Mouse (Mus musculus): ENCODE data around the gene Trim28.

The Trim28 gene

GRCm38 (mm10) chr7:12998851-12999250 lies at the start of gene Trim28:
Gene Trim28, plus strand, starts transcription at chr7:12999114.
- no peak for DNase-seq (ENCODE audit: low read depth, low spot score)

GRCm38 (mm10) chr7:12949872-12950229 lies 49.1 kb upstream of the Trim28 start:
- no peak for DNase-seq (ENCODE audit: low read depth, low spot score)

- no peak for DNase-seq (ENCODE audit: low read depth, low spot score)
These were observed 44.0 kb upstream of the Trim28 start for GRCm38 (mm10) chr7:12954896-12955295.

- DNase-seq (ENCODE audit: low read depth, low spot score): no peak
These were observed 41.4 kb upstream of the Trim28 start for GRCm38 (mm10) chr7:12957511-12957910.

- no peak for DNase-seq (ENCODE audit: low read depth, low spot score)
These were observed 40.0 kb upstream of the Trim28 start for GRCm38 (mm10) chr7:12958948-12959347.

- DNase-seq (ENCODE audit: low read depth, low spot score): peak; percentile 76
These were observed 39.2 kb upstream of the Trim28 start for GRCm38 (mm10) chr7:12959718-12960117.

- DNase-seq (ENCODE audit: low read depth, low spot score): peak; percentile 89
These were observed 37.3 kb upstream of the Trim28 start for GRCm38 (mm10) chr7:12961511-12962141.

GRCm38 (mm10) chr7:12965678-12966091 lies 33.2 kb upstream of the Trim28 start, which contains the start of gene Zfp324:
Gene Zfp324, plus strand, starts transcription at chr7:12965838.
- DNase-seq (ENCODE audit: low read depth, low spot score): peak; percentile 94

- peak; percentile 68 for DNase-seq (ENCODE audit: low read depth, low spot score)
These were observed 32.6 kb upstream of the Trim28 start for GRCm38 (mm10) chr7:12966104-12966845.

- DNase-seq (ENCODE audit: low read depth, low spot score): peak; percentile 63
These were observed 28.0 kb upstream of the Trim28 start for GRCm38 (mm10) chr7:12970906-12971305.

GRCm38 (mm10) chr7:12977682-12978389 lies 21.1 kb upstream of the Trim28 start, which contains the start of gene Zfp446:
Gene Zfp446, plus strand, starts transcription at chr7:12977848.
- DNase-seq (ENCODE audit: low read depth, low spot score): peak; percentile 99

GRCm38 (mm10) chr7:12978931-12979722 lies 19.8 kb upstream of the Trim28 start:
- no peak for DNase-seq (ENCODE audit: low read depth, low spot score)

- DNase-seq (ENCODE audit: low read depth, low spot score): peak; percentile 64
These were observed 19.1 kb upstream of the Trim28 start for GRCm38 (mm10) chr7:12979776-12980175.

- DNase-seq (ENCODE audit: low read depth, low spot score): peak; percentile 56
These were observed 18.6 kb upstream of the Trim28 start for GRCm38 (mm10) chr7:12980291-12980690.

- DNase-seq (ENCODE audit: low read depth, low spot score): no peak
These were observed 13.2 kb upstream of the Trim28 start for GRCm38 (mm10) chr7:12985724-12986123.

GRCm38 (mm10) chr7:12986906-12987305 lies 12.0 kb upstream of the Trim28 start:
- DNase-seq (ENCODE audit: low read depth, low spot score): peak; percentile 76

- no peak for DNase-seq (ENCODE audit: low read depth, low spot score)
These were observed 11.3 kb upstream of the Trim28 start for GRCm38 (mm10) chr7:12987409-12988189.

GRCm38 (mm10) chr7:12992222-12992621 lies 6.7 kb upstream of the Trim28 start:
- peak; percentile 78 for DNase-seq (ENCODE audit: low read depth, low spot score)

GRCm38 (mm10) chr7:12993148-12993547 lies 5.8 kb upstream of the Trim28 start:
- DNase-seq (ENCODE audit: low read depth, low spot score): no peak

GRCm38 (mm10) chr7:12995862-12996261 lies 3.1 kb upstream of the Trim28 start:
- no peak for DNase-seq (ENCODE audit: low read depth, low spot score)

GRCm38 (mm10) chr7:12997230-12997629 lies 1.7 kb upstream of the Trim28 start:
- DNase-seq (ENCODE audit: low read depth, low spot score): no peak
